In the genomic region with DNA sequence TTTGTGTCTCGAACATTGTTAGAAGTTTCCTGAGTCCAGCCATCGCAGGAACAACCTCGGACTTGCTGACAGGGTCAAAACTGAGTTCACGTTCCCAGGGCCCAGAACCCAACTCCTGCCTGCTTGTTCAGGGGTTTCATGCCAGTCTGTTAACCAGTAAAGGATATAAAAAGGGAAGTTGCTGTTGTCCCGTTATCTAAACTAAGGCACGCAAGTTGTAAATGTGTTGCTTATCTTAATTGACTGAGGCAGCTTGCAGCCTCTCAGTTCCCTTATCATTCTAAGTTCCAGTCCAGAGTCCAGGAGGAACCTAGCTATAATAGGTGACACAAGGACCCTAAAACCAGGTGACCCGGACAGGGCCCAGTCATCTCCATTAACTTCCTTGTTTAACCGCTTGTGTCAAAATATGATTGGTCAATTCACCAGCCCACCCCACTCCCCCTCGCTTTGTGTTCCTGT, we compare ENCODE assay signal across 10 mouse cellular contexts. TPM values are rescaled to one million over a fixed set of nuclear protein-coding genes. Genes with fewer than 3 reads are reported as not detected.
DNase-seq lines count a peak whose midpoint lies in the region; ATAC-seq and TF ChIP-seq lines count a peak whose summit lies in the region.
"Had no signal": no experiment of that assay in that cellular context is flagged by ENCODE, and none has a peak within 500 bp of the region (broad histone marks: within the 10 kb centered on the region; RNA-seq: fewer than 3 reads in every experiment).

No protein-coding gene starts in this region.

- no peak overlapping the region for H3K9ac ChIP-seq in heart, adult 2 months (ENCODE audit: low read depth, low read length)
- no peak overlapping the region for H3K9ac ChIP-seq in MEL (ENCODE audit: control insufficient read depth, low read depth, low read length, poor library complexity, severe bottlenecking)
- no peak overlapping the region for H3K9ac ChIP-seq in heart, embryonic 16.5 days (ENCODE audit: low read length)
- no peak overlapping the region for H3K9ac ChIP-seq in hindbrain, embryonic 16.5 days (ENCODE audit: low read depth, low read length)
- H3K9ac ChIP-seq in midbrain, embryonic 14.5 days (replicated peaks; ENCODE audit: low read length): no peak overlapping the region

- TF ChIP-seq RAD21 in MEL (IDR thresholded peaks at IDR 0.05; ENCODE audit: low read depth, low read length): no peak

- no peaks in the 10 kb centered on the region for H3K36me3 ChIP-seq in heart, adult 2 months (ENCODE audit: control insufficient read depth, insufficient read depth, low read length)
- peaks cover 0 to 15% of the 10 kb centered on the region in 2 experiments; a peak in 2 of 4 replicates for H3K36me3 ChIP-seq in MEL (ENCODE audit: control insufficient read depth in 1 of 2, insufficient read depth in 2 of 2, low read length in 2 of 2)
- no peaks in the 10 kb centered on the region for H3K36me3 ChIP-seq in heart, embryonic 16.5 days (ENCODE audit: control insufficient read depth, insufficient read depth)
- H3K36me3 ChIP-seq in hindbrain, embryonic 16.5 days (ENCODE audit: control insufficient read depth, insufficient read depth, low read length): no peaks in the 10 kb centered on the region
- H3K36me3 ChIP-seq in midbrain, embryonic 14.5 days (ENCODE audit: control insufficient read depth, insufficient read depth, low read length): no peaks in the 10 kb centered on the region

- no peaks in the 10 kb centered on the region for H3K79me2 ChIP-seq in heart, adult 2 months (replicated peaks; ENCODE audit: control insufficient read depth, insufficient read depth, low read length)
- H3K79me2 ChIP-seq in MEL (ENCODE audit: control insufficient read depth, insufficient read depth, low read length, poor library complexity): no peaks in the 10 kb centered on the region

- no peak for ATAC-seq in heart, embryonic 16.5 days (replicated peaks; ENCODE audit: extremely low read depth, insufficient read depth, low FRiP score)
- ATAC-seq in megakaryocyte, adult 5-6 weeks (ENCODE audit: poor library complexity, severe bottlenecking): peak; percentile 26
- no peak for ATAC-seq in hindbrain, embryonic 16.5 days
- no peak for ATAC-seq in midbrain, embryonic 14.5 days (ENCODE audit: low FRiP score, low TSS enrichment)
- ATAC-seq: forebrain, embryonic 14.5 days had no signal

- no peak for TF ChIP-seq POLR2A in heart, adult 2 months (IDR thresholded peaks at IDR 0.05; ENCODE audit: insufficient read depth, low read depth, low read length)
- TF ChIP-seq POLR2A in MEL (IDR thresholded peaks at IDR 0.05; ENCODE audit: control insufficient read depth in 1 of 2, insufficient read depth in 1 of 2, low read depth in 1 of 2, low read length in 2 of 2, poor library complexity in 1 of 2): no peak

- TF ChIP-seq EP300 in heart, adult 2 months (IDR thresholded peaks at IDR 0.05; ENCODE audit: insufficient read depth, low read depth, low read length): no peak
- TF ChIP-seq EP300 in MEL (IDR thresholded peaks at IDR 0.05; ENCODE audit: low read depth in 1 of 2, low read length in 2 of 2): peak; percentile 99 to 100

- H3K9me3 ChIP-seq in MEL (replicated peaks; ENCODE audit: insufficient read depth, low read length): no peaks in the 10 kb centered on the region
- no peaks in the 10 kb centered on the region for H3K9me3 ChIP-seq in heart, embryonic 16.5 days (replicated peaks; ENCODE audit: control insufficient read depth, low read length)
- no peaks in the 10 kb centered on the region for H3K9me3 ChIP-seq in hindbrain, embryonic 16.5 days (ENCODE audit: control insufficient read depth, low read length)
- no peaks in the 10 kb centered on the region for H3K9me3 ChIP-seq in midbrain, embryonic 14.5 days (ENCODE audit: control insufficient read depth, low read length)

- DNase-seq in heart, adult 2 months: peak in 1 of 2 experiments; percentile 23
- no peak for DNase-seq in heart, postnatal 25 days (ENCODE audit: low spot score)
- peak; percentile 90 for DNase-seq in MEL (ENCODE audit: low read depth, low spot score)
- no peak for DNase-seq in midbrain, embryonic 14.5 days
- DNase-seq in left cerebral cortex, adult 8-10 months (ENCODE audit: low spot score in 2 of 2): no peak
- DNase-seq: right cerebral cortex, postnatal 4 days had no signal

- 0 out of 2 replicates have a peak overlapping the region, but pooled peaks have one; percentile 38 for H3K27ac ChIP-seq in heart, adult 2 months
- H3K27ac ChIP-seq in MEL (ENCODE audit: control insufficient read depth, low read depth, low read length): peak overlapping the region; percentile 58
- no peak overlapping the region; the same call in 1 of the 2 replicates for H3K27ac ChIP-seq in heart, embryonic 16.5 days (ENCODE audit: low read length)
- no peak overlapping the region for H3K27ac ChIP-seq in hindbrain, embryonic 16.5 days (ENCODE audit: low read depth, low read length)
- H3K27ac ChIP-seq in midbrain, embryonic 14.5 days (replicated peaks; ENCODE audit: low read depth, low read length): no peak overlapping the region

- intact Hi-C loops in heart, adult 2 months (cut with DNase I): no loop called here
- intact Hi-C loops in heart, postnatal 25 days (cut with DNase I): no loop called here

- no peaks in the 10 kb centered on the region for H3K27me3 ChIP-seq in heart, adult 2 months (ENCODE audit: control insufficient read depth, insufficient read depth, low read length)
- peaks cover 0 to under 1% of the 10 kb centered on the region in 2 experiments; a peak in 1 of 4 replicates for H3K27me3 ChIP-seq in MEL (ENCODE audit: control insufficient read depth in 1 of 2, insufficient read depth in 2 of 2, low read length in 2 of 2)
- H3K27me3 ChIP-seq in heart, embryonic 16.5 days (ENCODE audit: control insufficient read depth, insufficient read depth, low read length): no peaks in the 10 kb centered on the region
- H3K27me3 ChIP-seq in hindbrain, embryonic 16.5 days (replicated peaks; ENCODE audit: control insufficient read depth, insufficient read depth, low read length): no peaks in the 10 kb centered on the region
- H3K27me3 ChIP-seq in midbrain, embryonic 14.5 days (ENCODE audit: control insufficient read depth, insufficient read depth, low read length): no peaks in the 10 kb centered on the region

- WGBS in heart, adult 2 months: 21% methylated on average over 9 of the region's 9 CpGs
- 16% methylated on average over 9 of the region's 9 CpGs for WGBS in heart, embryonic 16.5 days
- WGBS in hindbrain, embryonic 16.5 days: 75% methylated on average over 9 of the region's 9 CpGs
- 80% methylated on average over 9 of the region's 9 CpGs for WGBS in midbrain, embryonic 14.5 days

- H3K4me2 ChIP-seq in heart, embryonic 16.5 days (ENCODE audit: low read depth, low read length): peak overlapping the region; percentile 37
- H3K4me2 ChIP-seq in hindbrain, embryonic 16.5 days (ENCODE audit: low read length): no peak overlapping the region
- H3K4me2 ChIP-seq in midbrain, embryonic 14.5 days (ENCODE audit: low read length): no peak overlapping the region

- H3K4me1 ChIP-seq in heart, adult 2 months (ENCODE audit: control insufficient read depth, insufficient read depth, low read length): peaks cover 5% of the 10 kb centered on the region
- H3K4me1 ChIP-seq in MEL (ENCODE audit: control insufficient read depth in 1 of 2, insufficient read depth in 2 of 2, low read length in 2 of 2): peaks cover 10 to 32% of the 10 kb centered on the region in 2 experiments
- peaks cover 19% of the 10 kb centered on the region for H3K4me1 ChIP-seq in heart, embryonic 16.5 days (ENCODE audit: control insufficient read depth, insufficient read depth, low read length)
- H3K4me1 ChIP-seq in hindbrain, embryonic 16.5 days (ENCODE audit: control insufficient read depth, insufficient read depth, low read depth, low read length): no peaks in the 10 kb centered on the region
- H3K4me1 ChIP-seq in midbrain, embryonic 14.5 days (ENCODE audit: control insufficient read depth, insufficient read depth, low read length): no peaks in the 10 kb centered on the region

- no peak overlapping the region for H3K4me3 ChIP-seq in heart, adult 2 months
- peak overlapping the region; percentile 17 to 27; a peak in 3 of 4 replicates for H3K4me3 ChIP-seq in MEL (ENCODE audit: control insufficient read depth in 1 of 2, insufficient read depth in 1 of 2, low read depth in 2 of 2, low read length in 2 of 2)
- H3K4me3 ChIP-seq in heart, embryonic 16.5 days (ENCODE audit: low read length): no peak overlapping the region
- no peak overlapping the region for H3K4me3 ChIP-seq in hindbrain, embryonic 16.5 days (ENCODE audit: low read length)
- H3K4me3 ChIP-seq in midbrain, embryonic 14.5 days (replicated peaks; ENCODE audit: low read depth, low read length): no peak overlapping the region

- TF ChIP-seq CTCF in heart, adult 2 months (IDR thresholded peaks at IDR 0.05): no peak
- TF ChIP-seq CTCF in MEL (IDR thresholded peaks at IDR 0.05 in 2 of 3, conservative IDR thresholded peaks at IDR 0.05 in 1 of 3; ENCODE audit: control insufficient read depth in 1 of 3, insufficient read depth in 1 of 3, low read depth in 2 of 3, low read length in 3 of 3, poor library complexity in 1 of 3, severe bottlenecking in 1 of 3): no peak

RNA-seq across cellular contexts. Expression of a gene that starts 14.6 kb away (rescaled TPM):
- 100 to 1,000 TPM; 209 to 232 TPM for total RNA-seq in heart, adult 2 months (2021)
- 286 and 366 TPM in 2 replicates for polyA plus RNA-seq in heart, adult 2 months (2012; rRNA removed)
- 100 to 1,000 TPM; 204 to 227 TPM for total RNA-seq in heart, postnatal 25 days (2021)
- not detected in 2 replicates for total RNA-seq in MEL (2012; rRNA removed)
- polyA plus RNA-seq in MEL (2012; ENCODE audit: insufficient read depth in 1 of 2, insufficient read length in 2 of 2, low read depth in 1 of 2, low replicate concordance in 2 of 2, missing spikeins in 1 of 2): under 1 TPM in 1 of 2 experiments, not detected in 1; 0.07 TPM
- 56.6 and 69.5 TPM in 2 replicates for polyA plus RNA-seq in heart, embryonic 16.5 days (2015; fragmentation: Nextera tagmentation; extraction: Ambion mirVana)
- 1.8 and 2.4 TPM in 2 replicates for total RNA-seq in megakaryocyte, adult 5-6 weeks (2015)
- 2.8 and 5.2 TPM in 2 replicates for total RNA-seq in megakaryocyte, adult 5-6 weeks (2017)
- polyA plus RNA-seq in hindbrain, embryonic 16.5 days (2015; fragmentation: Nextera tagmentation; extraction: Ambion mirVana): 44.0 and 70.1 TPM in 2 replicates
- 61.4 and 68.0 TPM in 2 replicates for polyA plus RNA-seq in midbrain, embryonic 14.5 days (2014; fragmentation: Nextera tagmentation; extraction: Ambion mirVana)
- 100 to 1,000 TPM; 218 to 243 (median 229) TPM for total RNA-seq in left cerebral cortex, adult 8-10 months (2022)

RNA-seq across cellular contexts. Expression of a gene that starts 46.0 kb away (rescaled TPM):
- 10 to 100 TPM; 88.8 to 94.4 TPM for total RNA-seq in heart, adult 2 months (2021)
- 51.3 and 91.5 TPM in 2 replicates for polyA plus RNA-seq in heart, adult 2 months (2012; rRNA removed)
- total RNA-seq in heart, postnatal 25 days (2021): 100 to 1,000 TPM in 1 of 2 experiments, 10 to 100 TPM in 1; 92.7 to 102 TPM
- total RNA-seq in MEL (2012; rRNA removed): 241 and 273 TPM in 2 replicates
- 100 to 1,000 TPM in 1 of 2 experiments, not detected in 1; 417 TPM for polyA plus RNA-seq in MEL (2012; ENCODE audit: insufficient read depth in 1 of 2, insufficient read length in 2 of 2, low read depth in 1 of 2, low replicate concordance in 2 of 2, missing spikeins in 1 of 2)
- 244 and 285 TPM in 2 replicates for polyA plus RNA-seq in heart, embryonic 16.5 days (2015; fragmentation: Nextera tagmentation; extraction: Ambion mirVana)
- 32.9 and 38.3 TPM in 2 replicates for total RNA-seq in megakaryocyte, adult 5-6 weeks (2015)
- total RNA-seq in megakaryocyte, adult 5-6 weeks (2017): 173 and 213 TPM in 2 replicates
- polyA plus RNA-seq in hindbrain, embryonic 16.5 days (2015; fragmentation: Nextera tagmentation; extraction: Ambion mirVana): 422 and 440 TPM in 2 replicates
- 305 and 353 TPM in 2 replicates for polyA plus RNA-seq in midbrain, embryonic 14.5 days (2014; fragmentation: Nextera tagmentation; extraction: Ambion mirVana)
- 100 to 1,000 TPM; 348 to 374 (median 360) TPM for total RNA-seq in left cerebral cortex, adult 8-10 months (2022)

RNA-seq across cellular contexts. Expression of a gene that starts 58.6 kb away (rescaled TPM):
- total RNA-seq in heart, adult 2 months (2021): 10 to 100 TPM; 23.0 to 25.1 TPM
- 21.4 and 25.2 TPM in 2 replicates for polyA plus RNA-seq in heart, adult 2 months (2012; rRNA removed)
- 10 to 100 TPM; 23.7 to 28.4 TPM for total RNA-seq in heart, postnatal 25 days (2021)
- 71.1 and 76.7 TPM in 2 replicates for total RNA-seq in MEL (2012; rRNA removed)
- polyA plus RNA-seq in MEL (2012; ENCODE audit: insufficient read depth in 1 of 2, insufficient read length in 2 of 2, low read depth in 1 of 2, low replicate concordance in 2 of 2, missing spikeins in 1 of 2): 10 to 100 TPM in 1 of 2 experiments, not detected in 1; 71.9 TPM
- 148 and 222 TPM in 2 replicates for polyA plus RNA-seq in heart, embryonic 16.5 days (2015; fragmentation: Nextera tagmentation; extraction: Ambion mirVana)
- 122 and 148 TPM in 2 replicates for total RNA-seq in megakaryocyte, adult 5-6 weeks (2015)
- total RNA-seq in megakaryocyte, adult 5-6 weeks (2017): 119 and 125 TPM in 2 replicates
- polyA plus RNA-seq in hindbrain, embryonic 16.5 days (2015; fragmentation: Nextera tagmentation; extraction: Ambion mirVana): 86.1 and 102 TPM in 2 replicates
- 100 and 102 TPM in 2 replicates for polyA plus RNA-seq in midbrain, embryonic 14.5 days (2014; fragmentation: Nextera tagmentation; extraction: Ambion mirVana)
- total RNA-seq in left cerebral cortex, adult 8-10 months (2022): 10 to 100 TPM; 36.8 to 51.7 (median 40.6) TPM

Comparison
In these comparisons a context has a peak if more than half of its experiments do, and no peak if none do; other contexts are left out.
1. H3K27ac ChIP-seq: peak in heart, adult 2 months (single experiment) and MEL (single experiment); none in heart, embryonic 16.5 days (single experiment), hindbrain, embryonic 16.5 days (single experiment) and midbrain, embryonic 14.5 days (single experiment).
2. H3K4me3 ChIP-seq: peak in MEL (2 of 2); none in heart, adult 2 months (single experiment), heart, embryonic 16.5 days (single experiment), hindbrain, embryonic 16.5 days (single experiment) and midbrain, embryonic 14.5 days (single experiment).
3. RNA of a gene that starts 14.6 kb away (total RNA-seq): 218 to 243 TPM in left cerebral cortex, adult 8-10 months, 209 to 232 TPM in heart, adult 2 months and 204 to 227 TPM in heart, postnatal 25 days; 1.8 to 5.2 TPM in megakaryocyte, adult 5-6 weeks and not detected in MEL; every median in the first group is over 10 times any median in the second.